Mouse (Mus musculus) liver, embryonic 16.5 days (tissue): ENCODE results near the gene Spin2-ps6. TPM values are rescaled to one million over a fixed set of nuclear protein-coding genes. Genes with fewer than 3 reads are reported as not detected.
"Not testable (repeated sequence)": the region's sequence is repeated elsewhere in the genome, so short reads cannot be mapped to it uniquely, and the experiment has no call there.

Experiments
- ATAC-seq: fragments of 200-750 bp; cut with Nextera tagmentation; 2 replicates; pipeline ENCODE4 v1.8.0; 2017; ENCODE audit warnings: low read depth, mild to moderate bottlenecking, moderate number of reproducible peaks, moderate library complexity
- H3K27ac ChIP-seq: fragments of 300-500 bp; sonication (generic); 2 replicates; pipeline ENCODE4 v1.5.1; 2014; ENCODE audit warnings: mild to moderate bottlenecking, low read length
- H3K27me3 ChIP-seq: fragments of 300-500 bp; sonication (generic); 2 replicates; pipeline ENCODE4 v1.6.1; 2014; ENCODE audit warnings: low read depth, low read length, mixed read lengths; ENCODE audit not compliant: control insufficient read depth, insufficient read depth
- H3K36me3 ChIP-seq: fragments of 300-500 bp; sonication (generic); 2 replicates; pipeline ENCODE4 v1.6.1; 2014; ENCODE audit warnings: mild to moderate bottlenecking; ENCODE audit not compliant: control insufficient read depth, insufficient read depth
- H3K4me1 ChIP-seq: fragments of 300-500 bp; sonication (generic); 2 replicates; pipeline ENCODE4 v1.6.1; 2014; ENCODE audit warnings: low read depth, low read length, mixed read lengths; ENCODE audit not compliant: control insufficient read depth
- H3K4me2 ChIP-seq: fragments of 300-500 bp; sonication (generic); 2 replicates; pipeline ENCODE4 v1.6.1; 2014; ENCODE audit warnings: low read depth, low read length, mixed read lengths
- H3K4me3 ChIP-seq: fragments of 300-500 bp; sonication (generic); 2 replicates; pipeline ENCODE4 v1.5.1; 2014; ENCODE audit warnings: low read depth, mild to moderate bottlenecking, low read length
- H3K9ac ChIP-seq: fragments of 300-500 bp; sonication (generic); 2 replicates; pipeline ENCODE4 v1.6.1; 2014; ENCODE audit warnings: low read depth, low read length
- H3K9me3 ChIP-seq: fragments of 300-500 bp; sonication (generic); replicated peaks from 2 replicates; pipeline ENCODE4 v1.6.1; 2016; ENCODE audit warnings: low read length; ENCODE audit not compliant: control insufficient read depth
- WGBS: fragments of 180-500 bp; shearing (Covaris S2); extraction: QIAGEN DNeasy Blood & Tissue Kit; methylation state at CpG from one replicate; pipeline ENCODE4 v1.1.7; 2014; ENCODE audit not compliant: insufficient replicate concordance; 5-methylcytosine and 5-hydroxymethylcytosine counted together
- polyA plus RNA-seq: library from polyadenylated mRNA; unstranded; fragments of >200 nt; fragmentation: Nextera tagmentation; extraction: Ambion mirVana; gene quantifications from 2 replicates; pipeline ENCODE4 v1.2.1, GENCODE M21; 2015

Spin2-ps6 gene
- not detected in 2 replicates for polyA plus RNA-seq

- not testable (repeated sequence) for ATAC-seq, H3K27ac ChIP-seq, H3K9ac ChIP-seq, H3K36me3 ChIP-seq, H3K4me1 ChIP-seq, H3K27me3 ChIP-seq, H3K4me2 ChIP-seq, H3K4me3 ChIP-seq, H3K9me3 ChIP-seq
- WGBS, result 55% methylated on average over 1 of the region's 3 CpGs
Measured at GRCm38 (mm10) chrX:33234569-33234968, at the start of gene Spin2-ps6. TSS of gene Spin2-ps6 (plus strand) at chrX:33234869.

Other genes starting within 250 kb of the Spin2-ps6 start
- gene Btbd35f12, start 78.5 kb downstream of the Spin2-ps6 start, polyA plus RNA-seq, result not detected in 2 replicates